Mouse (Mus musculus) monocyte, adult 2 months (primary cell): ENCODE results near the gene Fgf7.

Experiments used
- DNase-seq, 2 experiments: peaks; one replicate each; pipeline ENCODE4 v3.0.0; 2022; ENCODE audit warnings: low spot score in 2 of 2, low read depth in 1 of 2

Fgf7 gene

GRCm38 (mm10) chr2:126060595-126060994 lies 26.1 kb downstream of the Fgf7 start:
- DNase-seq = no peak

GRCm38 (mm10) chr2:126061037-126061773 lies 26.7 kb downstream of the Fgf7 start:
- no peak for DNase-seq

GRCm38 (mm10) chr2:126062876-126063275 lies 28.4 kb downstream of the Fgf7 start:
- no peak for DNase-seq

DNA sequence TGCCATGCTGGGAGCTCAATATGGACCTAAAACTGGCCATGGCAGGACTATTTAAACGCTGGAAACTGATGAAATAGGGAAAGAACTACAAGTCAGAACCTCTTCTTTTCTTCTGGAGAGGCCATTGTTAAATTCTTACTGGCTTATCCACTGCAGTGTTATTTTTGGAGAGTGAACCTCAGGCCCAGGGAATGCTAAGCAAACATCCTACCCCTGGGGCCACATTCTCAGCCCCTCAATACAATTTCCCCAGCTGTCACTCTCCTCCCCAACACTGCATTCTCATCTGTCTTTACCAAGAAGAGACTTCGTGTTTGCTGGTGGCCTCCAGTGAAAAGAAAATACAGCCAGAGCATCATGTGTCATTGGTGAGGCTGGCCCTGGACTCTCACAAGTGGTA lies 30.4 kb downstream of the Fgf7 start:
- DNase-seq = no peak

GRCm38 (mm10) chr2:126065303-126065856 lies 30.9 kb downstream of the Fgf7 start:
- DNase-seq = no peak

DNA sequence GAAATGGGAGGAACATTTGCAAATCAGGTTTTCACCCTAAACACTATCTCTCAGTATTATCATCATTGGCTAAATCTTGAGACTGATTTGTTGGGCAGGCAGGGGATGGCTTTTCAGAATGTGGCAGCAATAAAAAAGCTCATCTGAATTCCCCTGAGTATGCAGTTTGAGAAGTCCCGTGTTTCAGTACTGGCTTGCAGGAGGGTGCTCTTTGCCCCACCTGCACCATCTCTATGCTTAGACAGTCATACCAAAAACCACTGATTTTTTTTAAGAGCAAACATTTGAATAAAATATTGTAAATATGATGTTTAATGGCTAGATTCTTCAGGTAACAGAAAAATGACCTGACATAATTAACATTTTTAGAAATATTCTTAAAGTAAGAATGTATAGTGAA lies 35.3 kb downstream of the Fgf7 start:
- DNase-seq = no peak

DNA sequence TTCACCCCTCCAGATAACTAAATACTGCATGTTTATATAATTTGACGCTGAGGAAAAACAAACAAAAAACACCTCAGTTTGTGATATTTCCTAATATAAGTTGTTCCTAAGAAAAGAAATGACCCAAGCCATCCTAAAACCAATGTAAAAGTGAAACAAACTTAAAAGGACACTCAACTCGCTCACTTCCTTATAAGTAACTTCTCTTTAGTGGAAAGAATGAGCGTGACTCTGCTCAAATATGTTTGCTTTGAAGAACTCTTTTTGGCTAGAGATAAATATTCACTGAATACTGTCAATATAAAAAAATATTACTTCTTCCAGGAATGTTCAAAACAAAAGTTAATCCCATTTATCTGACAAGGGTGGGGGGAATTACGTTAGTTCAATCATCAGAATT lies 39.3 kb downstream of the Fgf7 start:
- DNase-seq = no peak

GRCm38 (mm10) chr2:126076506-126076905 lies 42.0 kb downstream of the Fgf7 start:
- no peak for DNase-seq

DNA sequence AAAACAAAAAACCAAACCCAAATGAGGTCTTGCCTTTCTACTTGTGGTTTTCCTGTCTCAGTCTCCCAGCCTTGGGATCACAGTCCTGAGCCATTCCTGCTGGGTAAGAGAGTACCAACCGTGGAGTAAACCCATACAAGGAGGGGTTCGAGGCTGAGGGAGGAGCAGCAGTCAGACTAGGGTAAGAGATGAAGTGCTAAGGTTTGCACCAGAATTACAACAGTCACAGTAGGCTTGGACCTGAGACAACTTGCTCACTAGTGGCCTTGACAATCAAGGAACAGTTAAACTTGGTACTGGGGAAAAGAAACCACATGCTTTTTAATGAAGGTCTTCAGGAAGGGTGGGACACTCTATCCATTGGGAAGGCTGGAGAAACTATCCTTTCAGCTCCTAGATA lies 44.6 kb downstream of the Fgf7 start:
- DNase-seq = no peak

- DNase-seq = no peak
These were observed 49.9 kb downstream of the Fgf7 start for GRCm38 (mm10) chr2:126084326-126084725.

GRCm38 (mm10) chr2:126086187-126086586 lies 51.7 kb downstream of the Fgf7 start:
- DNase-seq = no peak

DNA sequence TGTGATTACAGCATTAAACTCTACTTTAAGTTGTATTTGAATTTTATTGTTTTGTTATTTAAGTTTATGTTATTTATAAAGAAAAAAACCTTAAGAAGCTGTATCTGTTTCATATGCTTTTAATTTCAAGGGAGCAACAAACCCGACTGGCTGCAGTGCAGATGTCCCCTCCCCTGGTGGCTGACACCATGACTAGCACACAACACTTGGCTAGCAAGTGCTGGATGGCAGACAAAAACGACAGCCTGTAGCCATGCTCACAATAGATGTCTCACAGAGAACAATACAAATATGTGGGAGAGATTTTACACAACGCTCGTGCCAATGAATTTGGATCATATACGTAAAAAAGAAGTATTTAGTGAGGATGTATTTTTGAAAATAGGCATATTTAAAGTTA lies 56.0 kb downstream of the Fgf7 start:
- no peak for DNase-seq

- DNase-seq = no peak
These were observed 60.2 kb downstream of the Fgf7 start for GRCm38 (mm10) chr2:126094616-126095015.
